Mouse (Mus musculus): ENCODE results near the gene Exph5. TPM values are rescaled to one million over a fixed set of nuclear protein-coding genes. Genes with fewer than 3 reads are reported as not detected.

The Exph5 gene
- polyA plus RNA-seq, 2 experiments = 0.47 to 1.9 TPM

DNA sequence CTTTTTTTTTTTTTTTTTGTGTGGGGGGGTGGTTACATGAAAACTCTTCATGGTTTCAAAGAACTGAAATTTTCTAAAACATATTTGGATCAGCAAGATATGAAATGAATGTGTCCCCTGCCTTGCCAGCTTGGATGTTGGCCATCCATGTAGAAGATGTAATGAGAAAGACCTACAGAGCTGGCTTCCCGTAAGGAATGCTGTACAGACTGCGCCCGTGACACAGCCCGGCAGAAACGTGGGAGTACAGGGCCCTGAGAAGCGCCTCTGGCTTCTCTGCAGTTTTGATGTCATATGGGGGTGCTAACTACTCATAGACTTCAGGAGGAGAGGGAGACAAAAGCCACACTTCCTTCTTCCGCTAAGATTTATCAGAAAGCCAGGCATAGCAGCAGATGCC is 38.1 kb downstream of the Exph5 start:
- TF ChIP-seq POLR2A (IDR thresholded peaks at IDR 0.05; ENCODE audit: borderline replicate concordance, extremely low read depth, insufficient read depth, insufficient read length) = no peak
- ATAC-seq (ENCODE audit: low FRiP score, low read depth) = no peak
- Histone ChIP-seq H3K27ac (replicated peaks; ENCODE audit: low read depth, low read length) (no peak overlapping the region), H3K4me3 (replicated peaks; ENCODE audit: low read length) (no peak overlapping the region), H3K4me1 (ENCODE audit: control insufficient read depth, insufficient read depth, low read length) (no peaks in the 10 kb centered on the region; the same call in 1 of the 2 replicates), H3K4me2 (replicated peaks; ENCODE audit: low read depth, low read length, severe bottlenecking) (no peak overlapping the region), H3K27me3 (ENCODE audit: control insufficient read depth, insufficient read depth, low read length) (no peaks in the 10 kb centered on the region), H3K9me3 (ENCODE audit: control insufficient read depth, low read length) (no peaks in the 10 kb centered on the region), H3K9ac (ENCODE audit: low read depth, low read length, severe bottlenecking) (no peak overlapping the region), H3K36me3 (ENCODE audit: control insufficient read depth, insufficient read depth, low read length) (no peaks in the 10 kb centered on the region)
- DNase-seq (ENCODE audit: low spot score) = no peak
- 66% methylated on average over 7 of the region's 7 CpGs for WGBS

- H3K4me2 ChIP-seq (replicated peaks; ENCODE audit: low read depth, low read length, severe bottlenecking) = peak overlapping the region; percentile 87
- peak overlapping the region; percentile 46; the same call in 1 of the 2 replicates for H3K9ac ChIP-seq (ENCODE audit: low read depth, low read length, severe bottlenecking)
- no peak for TF ChIP-seq POLR2A (IDR thresholded peaks at IDR 0.05; ENCODE audit: borderline replicate concordance, extremely low read depth, insufficient read depth, insufficient read length)
- no peaks in the 10 kb centered on the region for H3K36me3 ChIP-seq (ENCODE audit: control insufficient read depth, insufficient read depth, low read length)
- H3K27ac ChIP-seq (replicated peaks; ENCODE audit: low read depth, low read length) = no peak overlapping the region
- H3K4me1 ChIP-seq (ENCODE audit: control insufficient read depth, insufficient read depth, low read length) = no peaks in the 10 kb centered on the region; the same call in 1 of the 2 replicates
- ATAC-seq (ENCODE audit: low FRiP score, low read depth) = no peak
- H3K4me3 ChIP-seq (replicated peaks; ENCODE audit: low read length) = peak overlapping the region; percentile 50
- 13% methylated on average over 17 of the region's 17 CpGs for WGBS
- H3K27me3 ChIP-seq (ENCODE audit: control insufficient read depth, insufficient read depth, low read length) = no peaks in the 10 kb centered on the region
- no peak for DNase-seq (ENCODE audit: low spot score)
- no peaks in the 10 kb centered on the region for H3K9me3 ChIP-seq (ENCODE audit: control insufficient read depth, low read length)
These were observed 39.0 kb downstream of the Exph5 start for GRCm38 (mm10) chr9:53340328-53340916.

DNA sequence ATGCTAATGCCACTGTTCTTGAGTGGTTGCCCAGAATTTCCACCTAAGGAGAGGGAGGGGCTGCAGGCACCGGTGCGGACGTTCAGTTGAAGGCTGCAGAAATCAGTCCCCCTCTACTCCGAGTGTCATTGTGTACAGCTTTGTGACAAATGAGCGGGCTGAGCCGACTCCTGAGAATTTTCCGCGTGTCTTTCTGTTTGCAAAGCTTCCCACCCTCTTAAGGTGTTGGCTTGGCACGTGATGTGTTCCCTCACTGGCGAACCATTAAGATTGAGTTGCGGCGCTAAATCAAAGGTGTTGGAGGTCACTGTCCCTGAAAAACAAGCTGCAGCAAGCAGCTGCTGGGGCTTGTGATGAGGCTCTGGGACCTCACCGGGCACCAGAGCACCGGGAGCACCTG is 39.5 kb downstream of the Exph5 start:
- Histone ChIP-seq H3K27ac (replicated peaks; ENCODE audit: low read depth, low read length) (0 out of 2 replicates have a peak overlapping the region, but pooled peaks have one; percentile 14), H3K27me3 (ENCODE audit: control insufficient read depth, insufficient read depth, low read length) (no peaks in the 10 kb centered on the region), H3K4me2 (replicated peaks; ENCODE audit: low read depth, low read length, severe bottlenecking) (peak overlapping the region; percentile 87), H3K9ac (ENCODE audit: low read depth, low read length, severe bottlenecking) (peak overlapping the region; percentile 46; the same call in 1 of the 2 replicates), H3K4me1 (ENCODE audit: control insufficient read depth, insufficient read depth, low read length) (no peaks in the 10 kb centered on the region; the same call in 1 of the 2 replicates), H3K4me3 (replicated peaks; ENCODE audit: low read length) (peak overlapping the region; percentile 50), H3K36me3 (ENCODE audit: control insufficient read depth, insufficient read depth, low read length) (no peaks in the 10 kb centered on the region), H3K9me3 (ENCODE audit: control insufficient read depth, low read length) (no peaks in the 10 kb centered on the region)
- DNase-seq (ENCODE audit: low spot score) (peak; percentile 10), ATAC-seq (ENCODE audit: low FRiP score, low read depth) (no peak)
- no peak for TF ChIP-seq POLR2A (IDR thresholded peaks at IDR 0.05; ENCODE audit: borderline replicate concordance, extremely low read depth, insufficient read depth, insufficient read length)
- WGBS = under 1% methylated on average over 14 of the region's 14 CpGs

- ATAC-seq (ENCODE audit: low FRiP score, low read depth) (no peak), DNase-seq (ENCODE audit: low spot score) (no peak)
- Histone ChIP-seq H3K4me1 (ENCODE audit: control insufficient read depth, insufficient read depth, low read length) (no peaks in the 10 kb centered on the region; the same call in 1 of the 2 replicates), H3K27me3 (ENCODE audit: control insufficient read depth, insufficient read depth, low read length) (no peaks in the 10 kb centered on the region), H3K4me2 (replicated peaks; ENCODE audit: low read depth, low read length, severe bottlenecking) (peak overlapping the region; percentile 87), H3K9ac (ENCODE audit: low read depth, low read length, severe bottlenecking) (no peak overlapping the region), H3K4me3 (replicated peaks; ENCODE audit: low read length) (0 out of 2 replicates have a peak overlapping the region, but pooled peaks have one; percentile 50), H3K36me3 (ENCODE audit: control insufficient read depth, insufficient read depth, low read length) (no peaks in the 10 kb centered on the region), H3K27ac (replicated peaks; ENCODE audit: low read depth, low read length) (no peak overlapping the region), H3K9me3 (ENCODE audit: control insufficient read depth, low read length) (no peaks in the 10 kb centered on the region)
- 79% methylated on average over 3 of the region's 3 CpGs for WGBS
- no peak for TF ChIP-seq POLR2A (IDR thresholded peaks at IDR 0.05; ENCODE audit: borderline replicate concordance, extremely low read depth, insufficient read depth, insufficient read length)
These were observed 40.5 kb downstream of the Exph5 start for GRCm38 (mm10) chr9:53341981-53342380.

GRCm38 (mm10) chr9:53344646-53345432 is 43.4 kb downstream of the Exph5 start:
- no peaks in the 10 kb centered on the region for H3K27me3 ChIP-seq (ENCODE audit: control insufficient read depth, insufficient read depth, low read length)
- no peak overlapping the region for H3K27ac ChIP-seq (replicated peaks; ENCODE audit: low read depth, low read length)
- DNase-seq (ENCODE audit: low spot score) = no peak
- no peak for TF ChIP-seq POLR2A (IDR thresholded peaks at IDR 0.05; ENCODE audit: borderline replicate concordance, extremely low read depth, insufficient read depth, insufficient read length)
- H3K9ac ChIP-seq (ENCODE audit: low read depth, low read length, severe bottlenecking) = no peak overlapping the region
- H3K9me3 ChIP-seq (ENCODE audit: control insufficient read depth, low read length) = no peaks in the 10 kb centered on the region
- H3K36me3 ChIP-seq (ENCODE audit: control insufficient read depth, insufficient read depth, low read length) = no peaks in the 10 kb centered on the region
- ATAC-seq (ENCODE audit: low FRiP score, low read depth) = no peak
- WGBS = 81% methylated on average over 9 of the region's 9 CpGs
- H3K4me3 ChIP-seq (replicated peaks; ENCODE audit: low read length) = no peak overlapping the region
- H3K4me1 ChIP-seq (ENCODE audit: control insufficient read depth, insufficient read depth, low read length) = no peaks in the 10 kb centered on the region; the same call in 1 of the 2 replicates
- H3K4me2 ChIP-seq (replicated peaks; ENCODE audit: low read depth, low read length, severe bottlenecking) = no peak overlapping the region
